Mouse (Mus musculus) leukemia stem cell, adult 10-12 weeks (primary cell): ENCODE results near the gene Gm20503. TPM values are rescaled to one million over a fixed set of nuclear protein-coding genes. Genes with fewer than 3 reads are reported as not detected.

Experiments used
- polyA plus RNA-seq: library from polyadenylated mRNA; stranded (reverse); fragments of >175 nt; gene quantifications from 2 replicates; pipeline ENCODE4 v1.2.3, GENCODE M21; 2012; ENCODE audit warnings: low replicate concordance

The Gm20503 gene
- 2.9 and 4.6 TPM in 2 replicates for polyA plus RNA-seq

DNA sequence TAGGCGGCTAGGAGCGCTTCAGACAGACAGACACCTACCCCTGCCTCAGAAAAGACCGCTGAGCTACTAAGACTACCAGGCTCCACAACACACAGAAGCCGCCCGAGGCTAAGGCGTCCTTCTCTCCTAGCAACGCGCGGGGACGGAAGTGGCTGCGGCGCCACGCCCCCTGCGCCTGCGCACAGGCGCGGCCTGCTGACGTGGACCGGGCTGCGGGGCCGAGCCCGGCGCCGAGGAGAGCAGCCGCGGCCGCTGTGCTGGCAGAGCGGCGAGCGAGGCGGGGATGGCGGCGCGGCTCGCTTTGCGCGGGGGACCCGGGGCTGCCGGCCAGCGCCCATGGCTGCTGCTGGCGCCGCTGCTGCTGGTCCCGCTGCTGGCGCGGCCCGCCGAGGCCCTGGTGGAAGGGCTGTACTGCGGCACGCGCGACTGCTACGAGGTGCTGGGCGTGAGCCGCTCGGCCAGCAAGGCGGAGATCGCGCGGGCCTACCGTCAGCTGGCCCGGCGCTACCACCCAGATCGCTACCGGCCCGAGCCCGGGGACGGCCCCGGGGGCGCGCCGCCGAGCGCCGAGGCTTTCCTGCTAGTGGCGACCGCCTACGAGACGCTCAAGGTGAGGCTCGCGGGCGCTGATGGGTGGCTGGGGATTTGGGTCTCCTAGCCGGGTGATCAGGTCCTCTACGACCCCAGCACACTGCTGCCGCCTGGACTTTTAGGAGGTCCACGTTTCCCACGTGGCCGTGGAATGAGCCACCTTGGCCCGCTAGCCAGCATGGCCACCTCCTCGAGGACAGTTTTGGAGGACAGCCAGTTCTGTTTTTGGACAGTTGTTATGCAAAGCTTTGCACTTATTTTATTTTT is at the start of gene Gm20503:
Gene Gm20503 (plus strand): TSS at position 263 of the 858 bp plus-strand sequence.

DNA sequence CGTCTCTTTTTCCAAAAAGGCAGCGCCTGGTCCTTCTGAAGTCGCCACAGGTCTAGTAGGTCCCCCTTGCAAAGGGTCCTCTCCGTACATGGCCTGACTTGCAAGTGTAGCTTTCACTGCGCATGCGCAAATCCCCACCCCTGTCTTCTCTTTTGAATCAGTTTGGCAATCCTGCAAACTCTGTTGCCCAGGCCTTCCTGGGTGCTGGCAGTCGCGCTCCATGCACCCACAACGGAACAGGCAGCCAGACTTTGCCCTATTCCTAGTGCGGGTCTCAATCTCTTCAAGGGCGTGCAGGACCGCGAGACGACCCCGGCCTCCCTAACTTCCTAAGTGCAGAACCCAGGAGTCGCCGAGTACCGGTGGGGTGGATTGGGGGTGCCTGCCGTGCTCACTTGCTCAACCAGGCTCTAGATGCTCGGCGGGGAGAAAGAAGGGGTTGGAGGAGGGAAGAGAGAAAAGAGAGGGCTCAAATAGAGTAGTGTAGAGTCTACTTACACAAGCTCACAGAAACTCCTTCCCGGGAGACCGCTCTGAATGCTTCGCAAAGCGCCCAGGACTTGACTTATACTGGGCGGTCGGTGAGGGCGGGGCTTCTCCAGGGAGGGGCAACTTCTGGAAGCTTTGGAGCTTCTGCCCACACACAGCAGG is 16.3 kb upstream of the Gm20503 start, which contains the start of gene Ptgr1:
Gene Ptgr1 (minus strand): TSS at position 580 of the 651 bp plus-strand sequence.

DNA sequence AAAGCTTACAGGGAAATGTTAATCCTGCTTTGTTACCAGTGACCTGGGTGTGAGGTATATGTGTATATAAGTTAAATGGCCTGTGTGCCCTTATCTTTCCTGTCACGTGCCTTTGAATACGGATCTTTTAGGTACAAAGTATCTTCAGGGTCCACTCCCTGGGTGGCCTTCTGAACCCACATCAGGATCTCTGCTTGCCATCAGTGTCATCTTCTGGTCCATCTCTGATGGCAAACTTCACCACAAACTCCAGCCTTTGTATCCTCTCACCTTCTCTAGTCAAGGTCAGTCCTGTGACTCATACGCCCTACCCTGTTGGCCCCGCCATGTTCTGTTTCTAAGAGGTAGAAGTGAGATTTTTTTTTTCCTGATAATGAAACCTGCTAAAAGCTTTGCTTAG is 8.2 kb upstream of the Gm20503 start, which contains the start of gene Dnajc25:
Gene Dnajc25 (plus strand): TSS at position 301 of the 400 bp plus-strand sequence.

DNA sequence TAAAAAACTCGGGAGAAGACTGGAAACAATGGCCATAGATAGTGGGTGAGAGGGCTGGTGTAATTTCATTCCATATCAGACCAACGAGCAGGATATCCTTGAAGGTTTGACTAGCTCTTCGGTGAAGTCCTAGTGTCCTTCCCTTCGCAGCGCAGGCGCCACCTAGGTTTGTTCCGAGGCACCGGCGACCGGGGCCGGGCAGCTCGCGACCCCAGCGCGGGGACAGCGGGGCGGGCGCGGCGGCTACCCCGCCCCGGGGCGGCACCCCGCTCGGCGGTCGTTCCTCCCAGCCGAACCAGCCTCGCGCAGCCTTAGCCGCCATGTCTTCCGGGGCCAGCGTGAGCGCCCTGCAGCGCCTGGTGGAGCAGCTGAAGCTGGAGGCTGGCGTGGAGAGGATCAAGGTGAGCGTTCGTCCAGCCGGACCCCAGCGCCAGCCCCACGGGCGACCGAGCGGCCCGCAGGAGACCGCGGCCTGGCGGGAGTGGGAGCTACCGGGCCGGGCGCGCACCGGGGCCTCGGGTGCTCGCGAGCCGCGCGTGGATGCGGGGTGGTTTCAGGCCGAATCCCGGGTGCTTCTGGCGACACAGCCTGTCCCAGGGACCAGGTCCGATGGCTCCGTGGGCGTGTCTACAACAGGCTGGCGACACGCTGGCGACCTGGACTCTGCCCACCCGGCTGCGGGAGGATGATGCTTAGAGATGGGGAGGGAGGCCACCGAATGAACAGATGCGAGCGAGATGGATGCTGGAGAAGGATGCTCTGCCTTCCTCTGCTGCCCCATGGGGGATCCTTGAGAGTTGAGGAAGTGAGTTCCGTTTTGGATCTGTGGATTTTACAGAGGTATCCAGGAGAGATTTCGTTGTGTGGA is 32.1 kb downstream of the Gm20503 start, which contains the start of gene Gng10:
Gene Gng10 (plus strand): TSS at position 171 of the 868 bp plus-strand sequence.

Other genes with a start within 250 kb of the Gm20503 start
- gene Olfr267, start 215.5 kb upstream of the Gm20503 start, polyA plus RNA-seq = not detected in 2 replicates
- 28.2 and 55.2 TPM in 2 replicates for gene Ecpas, start 90.5 kb upstream of the Gm20503 start, polyA plus RNA-seq
- gene Zkscan16, start 59.6 kb upstream of the Gm20503 start, polyA plus RNA-seq = not detected in 2 replicates
- gene Ptgr1, start 16.1 kb upstream of the Gm20503 start, polyA plus RNA-seq = 0.10 TPM in 1 of 2 replicates, not detected in the other
- gene Dnajc25, start 8.1 kb upstream of the Gm20503 start, polyA plus RNA-seq = 2.9 and 4.5 TPM in 2 replicates
- 14.5 and 20.5 TPM in 2 replicates for gene Gng10, start 31.9 kb downstream of the Gm20503 start, polyA plus RNA-seq
- gene AI481877, start 135.8 kb downstream of the Gm20503 start, polyA plus RNA-seq = not detected in 2 replicates
- 46.7 and 48.1 TPM in 2 replicates for gene Ugcg, start 186.0 kb downstream of the Gm20503 start, polyA plus RNA-seq